Mouse (Mus musculus): ENCODE results near the gene Lrrc31.

The Lrrc31 gene

GRCm38 (mm10) chr3:30687216-30687615 lies 12.4 kb downstream of the Lrrc31 start:
- DNase-seq (ENCODE audit: low read depth) = no peak

- DNase-seq (ENCODE audit: low read depth) = no peak
Observed at GRCm38 (mm10) chr3:30683190-30683589, 16.5 kb downstream of the Lrrc31 start.

GRCm38 (mm10) chr3:30658486-30658885 lies 41.2 kb downstream of the Lrrc31 start:
- DNase-seq (ENCODE audit: low read depth) = no peak

GRCm38 (mm10) chr3:30655937-30656336 lies 43.7 kb downstream of the Lrrc31 start:
- no peak for DNase-seq (ENCODE audit: low read depth)

- DNase-seq (ENCODE audit: low read depth) = no peak
Observed at GRCm38 (mm10) chr3:30650062-30650841, 49.4 kb downstream of the Lrrc31 start.

GRCm38 (mm10) chr3:30648466-30648865 lies 51.2 kb downstream of the Lrrc31 start:
- DNase-seq (ENCODE audit: low read depth) = no peak

- peak; percentile 65 for DNase-seq (ENCODE audit: low read depth)
Observed at GRCm38 (mm10) chr3:30647440-30648090, 52.1 kb downstream of the Lrrc31 start, which contains the start of gene Lrrc34. Gene Lrrc34, minus strand, starts transcription at chr3:30647869.

- DNase-seq (ENCODE audit: low read depth) = no peak
Observed at GRCm38 (mm10) chr3:30646761-30647160, 52.9 kb downstream of the Lrrc31 start.

GRCm38 (mm10) chr3:30644207-30644606 lies 55.4 kb downstream of the Lrrc31 start, which contains the start of gene Lrriq4:
Gene Lrriq4, plus strand, starts transcription at chr3:30644507.
- no peak for DNase-seq (ENCODE audit: low read depth)

GRCm38 (mm10) chr3:30635629-30636028 lies 64.0 kb downstream of the Lrrc31 start:
- no peak for DNase-seq (ENCODE audit: low read depth)

- DNase-seq (ENCODE audit: low read depth) = no peak
Observed at GRCm38 (mm10) chr3:30633681-30634080, 66.0 kb downstream of the Lrrc31 start.

Data from c-Kit-positive CD71-negative TER-119-negative erythroid progenitor cells, embryonic 14.5 days (primary cell).